Mouse (Mus musculus) limb, embryonic 12.5 days (tissue): ENCODE measurements around the gene Msh4. TPM values are rescaled to one million over a fixed set of nuclear protein-coding genes. Genes with fewer than 3 reads are reported as not detected.
A peak's percentile ranks its signal among the peaks of the same experiment; 100 is the strongest.

ENCODE experiments used
- ATAC-seq: fragments of 200-750 bp; cut with Nextera tagmentation; 2 replicates; pipeline ENCODE4 v1.8.0; 2017; ENCODE audit warnings: low read depth, moderate TSS enrichment; ENCODE audit not compliant: insufficient number of reproducible peaks, insufficient read depth, low FRiP score, low TSS enrichment
- H3K27ac ChIP-seq: fragments of 300-500 bp; sonication (generic); 2 replicates; pipeline ENCODE4 v1.5.1; 2016; ENCODE audit warnings: mild to moderate bottlenecking, moderate library complexity
- H3K27me3 ChIP-seq: fragments of 300-500 bp; sonication (generic); 2 replicates; pipeline ENCODE4 v1.6.1; 2016; ENCODE audit warnings: mild to moderate bottlenecking, moderate library complexity
- H3K36me3 ChIP-seq: fragments of 300-500 bp; sonication (generic); 2 replicates; pipeline ENCODE4 v1.6.1; 2016; ENCODE audit warnings: mild to moderate bottlenecking, moderate library complexity
- H3K4me1 ChIP-seq: fragments of 300-500 bp; sonication (generic); replicated peaks from 2 replicates; pipeline ENCODE4 v1.6.1; 2016
- H3K4me2 ChIP-seq: fragments of 300-500 bp; sonication (generic); 2 replicates; pipeline ENCODE4 v1.6.1; 2016; ENCODE audit warnings: mild to moderate bottlenecking, moderate library complexity
- H3K4me3 ChIP-seq: fragments of 300-500 bp; sonication (generic); replicated peaks from 2 replicates; pipeline ENCODE4 v1.5.1; 2016; ENCODE audit warnings: mild to moderate bottlenecking
- H3K9ac ChIP-seq: fragments of 300-500 bp; sonication (generic); replicated peaks from 2 replicates; pipeline ENCODE4 v1.6.1; 2016; ENCODE audit warnings: mild to moderate bottlenecking, moderate library complexity
- H3K9me3 ChIP-seq: fragments of 300-500 bp; sonication (generic); 2 replicates; pipeline ENCODE4 v1.6.1; 2016; ENCODE audit warnings: mild to moderate bottlenecking, moderate library complexity
- WGBS: fragments of 180-500 bp; shearing (Covaris S2); methylation state at CpG from one replicate; pipeline ENCODE4 v1.1.7; 2016; 5-methylcytosine and 5-hydroxymethylcytosine counted together
- polyA plus RNA-seq: library from polyadenylated mRNA; unstranded; fragments of >200 nt; fragmentation: Nextera tagmentation; extraction: Ambion mirVana; gene quantifications from 2 replicates; pipeline ENCODE4 v1.2.1, GENCODE M21; 2016

Msh4 gene
- polyA plus RNA-seq, 1 experiment from 2014 or later = 0.15 TPM

DNA sequence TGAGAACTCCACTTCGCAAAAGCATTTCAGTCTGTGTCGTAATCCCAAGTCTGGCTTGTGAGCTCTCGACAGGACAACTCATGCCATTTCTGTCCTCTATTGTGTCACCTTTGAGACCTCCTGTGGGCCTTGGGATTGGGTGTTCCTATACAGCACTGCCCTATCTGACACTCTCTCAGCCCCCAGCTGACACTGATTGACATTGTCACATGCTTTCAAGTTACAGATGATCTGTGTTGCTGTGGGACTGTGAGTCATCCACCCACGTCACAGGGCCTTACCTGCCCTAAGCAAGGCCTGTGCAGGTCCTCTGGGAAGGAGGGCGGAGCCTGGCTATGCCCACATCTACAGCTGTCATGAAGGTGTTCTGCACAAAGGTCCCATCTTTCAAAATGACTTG, 26.5 kb upstream of the Msh4 start:
- no peak overlapping the region for H3K27ac ChIP-seq
- peaks cover 85% of the 10 kb centered on the region for H3K36me3 ChIP-seq
- 94% methylated on average over 5 of the region's 5 CpGs for WGBS
- no peak overlapping the region for H3K4me2 ChIP-seq
- no peak for ATAC-seq
- H3K9me3 ChIP-seq = no peaks in the 10 kb centered on the region
- H3K4me3 ChIP-seq = no peak overlapping the region
- H3K4me1 ChIP-seq = no peaks in the 10 kb centered on the region
- H3K27me3 ChIP-seq = no peaks in the 10 kb centered on the region
- H3K9ac ChIP-seq = no peak overlapping the region

DNA sequence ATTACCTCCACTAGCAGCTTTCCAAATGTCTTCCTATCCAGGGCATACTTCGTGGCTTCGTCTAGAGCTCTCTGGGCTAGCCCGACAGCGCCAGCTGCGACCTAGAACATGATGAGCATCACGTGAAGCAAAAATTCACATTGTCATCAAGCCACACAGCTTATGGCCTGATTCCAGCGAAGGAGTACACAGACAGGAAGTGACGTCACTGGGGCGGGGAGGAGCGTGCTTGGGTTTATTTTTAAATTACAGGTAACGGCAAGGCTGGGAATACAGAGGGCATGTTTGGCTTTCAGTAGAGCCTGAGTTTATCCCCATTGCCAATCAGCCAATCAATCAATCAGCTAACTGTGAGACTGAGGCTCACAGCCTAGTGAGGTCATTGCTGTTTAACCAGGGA, 23.6 kb upstream of the Msh4 start:
- ATAC-seq = no peak
- Histone ChIP-seq H3K27ac (no peak overlapping the region), H3K9me3 (no peaks in the 10 kb centered on the region), H3K36me3 (peaks cover 80% of the 10 kb centered on the region), H3K9ac (no peak overlapping the region), H3K27me3 (no peaks in the 10 kb centered on the region), H3K4me2 (no peak overlapping the region), H3K4me1 (no peaks in the 10 kb centered on the region), H3K4me3 (no peak overlapping the region)
- WGBS = 93% methylated on average over 11 of the region's 11 CpGs

DNA sequence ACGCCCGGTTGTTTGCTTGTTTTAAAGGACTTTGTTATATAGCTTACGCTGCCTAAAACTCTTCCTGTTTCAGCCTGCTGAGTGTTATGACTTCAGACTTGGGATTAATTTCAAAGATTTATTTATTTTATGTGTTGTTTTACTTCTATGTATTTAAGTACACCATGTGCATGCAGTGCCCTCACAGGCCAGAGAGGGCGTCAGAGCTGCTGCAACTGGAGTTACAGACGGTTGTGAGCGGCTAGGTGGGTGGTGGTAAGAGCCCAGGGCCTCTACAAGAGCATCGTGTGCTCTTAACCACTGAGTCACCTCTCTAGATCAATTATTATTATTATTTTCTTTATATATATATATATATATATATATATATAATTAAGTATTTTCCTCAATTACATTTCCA, 20.4 kb upstream of the Msh4 start:
- WGBS = 93% methylated on average over 7 of the region's 7 CpGs
- H3K36me3 ChIP-seq = peaks cover 75% of the 10 kb centered on the region
- H3K9me3 ChIP-seq = no peaks in the 10 kb centered on the region
- no peaks in the 10 kb centered on the region for H3K4me1 ChIP-seq
- H3K27me3 ChIP-seq = no peaks in the 10 kb centered on the region
- no peak overlapping the region for H3K27ac ChIP-seq
- no peak overlapping the region for H3K4me3 ChIP-seq
- no peak for ATAC-seq
- H3K9ac ChIP-seq = no peak overlapping the region
- H3K4me2 ChIP-seq = no peak overlapping the region

DNA sequence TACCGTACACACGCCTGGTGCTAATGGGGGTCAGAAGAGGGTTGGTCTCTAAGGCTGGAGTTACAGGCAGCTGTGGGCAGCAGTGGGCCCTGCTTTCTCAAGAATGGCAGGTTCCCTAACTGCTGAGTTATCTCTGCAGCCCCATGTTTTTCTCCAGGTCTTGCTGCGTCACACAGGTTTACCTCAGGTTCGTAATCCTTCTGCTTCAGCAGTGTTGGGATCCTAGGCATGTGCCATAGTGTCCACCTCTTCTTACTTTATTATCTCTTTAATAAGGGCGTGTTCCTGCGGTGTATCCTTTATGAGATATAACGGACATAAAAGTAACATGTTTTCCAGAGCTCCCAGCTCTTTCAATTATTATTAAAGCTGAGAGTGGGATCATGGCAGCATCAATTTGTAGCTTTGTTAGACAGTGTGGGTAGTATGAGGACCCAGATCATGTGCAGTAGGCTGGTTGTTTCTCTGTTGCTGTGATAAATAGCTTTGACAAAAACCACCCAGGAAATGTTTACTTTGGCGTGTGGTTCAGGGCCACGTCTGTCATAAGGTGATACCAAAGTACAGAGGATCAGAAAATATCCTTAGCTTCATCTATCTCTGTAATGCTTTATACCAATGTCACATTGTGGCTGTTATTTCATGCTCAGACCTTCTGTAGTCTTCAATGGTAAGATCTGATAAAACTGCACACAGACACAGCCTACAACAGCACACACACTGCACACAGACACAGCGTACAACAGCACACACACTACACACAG, 15.4 kb upstream of the Msh4 start:
- H3K4me3 ChIP-seq = no peak overlapping the region
- H3K9ac ChIP-seq = no peak overlapping the region
- no peaks in the 10 kb centered on the region for H3K4me1 ChIP-seq
- H3K4me2 ChIP-seq = no peak overlapping the region
- WGBS = 93% methylated on average over 10 of the region's 10 CpGs
- peaks cover 40% of the 10 kb centered on the region for H3K36me3 ChIP-seq
- no peak overlapping the region for H3K27ac ChIP-seq
- no peaks in the 10 kb centered on the region for H3K9me3 ChIP-seq
- no peak for ATAC-seq
- H3K27me3 ChIP-seq = no peaks in the 10 kb centered on the region

DNA sequence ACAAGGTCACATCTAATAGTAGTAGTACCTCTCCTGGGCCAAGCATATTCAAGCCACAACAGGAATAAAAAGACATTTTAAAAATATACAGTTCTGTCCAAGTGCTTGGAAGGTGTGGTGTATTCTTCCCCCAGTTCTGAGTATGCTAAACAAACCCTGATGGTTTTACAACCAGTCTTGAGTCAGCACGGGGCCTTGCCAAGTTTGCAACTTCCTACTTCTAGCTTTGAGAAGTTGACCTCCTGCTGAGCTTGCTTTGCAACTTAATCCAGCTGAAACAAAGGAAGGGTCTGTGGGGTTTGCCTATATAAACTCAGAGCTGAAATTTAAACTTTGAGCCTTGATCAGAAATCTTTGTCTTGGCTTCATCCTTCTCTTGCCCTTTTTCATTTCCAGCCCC, 11.3 kb upstream of the Msh4 start:
- no peaks in the 10 kb centered on the region for H3K27me3 ChIP-seq
- 0% methylated on average over 1 of the region's 1 CpGs for WGBS
- H3K4me1 ChIP-seq = peaks cover 8% of the 10 kb centered on the region; the same call in 1 of the 2 replicates
- no peak overlapping the region for H3K4me3 ChIP-seq
- H3K4me2 ChIP-seq = no peak overlapping the region
- no peak overlapping the region for H3K27ac ChIP-seq
- no peak for ATAC-seq
- H3K9me3 ChIP-seq = no peaks in the 10 kb centered on the region
- H3K36me3 ChIP-seq = peaks cover 12% of the 10 kb centered on the region
- H3K9ac ChIP-seq = no peak overlapping the region

DNA sequence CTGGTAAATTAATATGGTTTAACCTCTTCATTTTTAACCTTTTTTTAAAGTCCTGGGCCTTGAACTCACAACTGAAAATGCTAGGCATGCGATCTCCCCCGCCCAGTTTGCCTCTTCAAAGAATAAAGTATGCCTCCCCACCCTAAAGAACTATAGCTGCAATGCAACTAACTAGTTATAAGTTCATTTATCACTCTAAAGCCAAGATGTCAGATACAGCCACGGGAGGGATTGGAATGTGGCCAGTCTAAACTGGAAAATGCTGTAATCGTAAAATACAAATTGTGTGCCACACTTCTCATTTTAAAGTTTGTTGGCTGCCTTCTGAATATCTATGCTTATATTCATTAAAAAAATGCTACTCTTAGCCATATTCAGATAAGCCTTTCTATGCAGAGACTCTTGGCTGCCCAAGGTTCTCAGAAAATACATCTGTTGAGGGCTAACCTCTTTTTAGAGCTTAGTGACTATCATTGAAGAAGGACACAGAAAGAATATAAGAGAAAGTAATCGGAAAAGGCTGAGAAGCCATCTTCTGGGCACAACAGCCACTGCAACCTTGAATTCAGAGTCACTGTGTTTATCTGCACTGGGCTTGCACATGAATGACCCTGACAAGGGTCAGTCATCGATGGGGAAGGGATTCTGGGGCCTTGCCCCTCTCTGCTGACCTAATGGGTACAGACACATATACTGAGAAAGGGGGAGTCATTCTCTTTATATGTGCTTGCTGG, 7.7 kb upstream of the Msh4 start:
- Histone ChIP-seq H3K4me3 (peak overlapping the region; percentile 80), H3K4me2 (peak overlapping the region; percentile 91), H3K27me3 (no peaks in the 10 kb centered on the region), H3K36me3 (peaks cover 30% of the 10 kb centered on the region), H3K4me1 (peaks cover 40% of the 10 kb centered on the region), H3K9ac (peak overlapping the region; percentile 95; the same call in 1 of the 2 replicates), H3K9me3 (no peaks in the 10 kb centered on the region), H3K27ac (peak overlapping the region; percentile 92; the same call in 1 of the 2 replicates)
- 51% methylated on average over 6 of the region's 6 CpGs for WGBS
- ATAC-seq = no peak

DNA sequence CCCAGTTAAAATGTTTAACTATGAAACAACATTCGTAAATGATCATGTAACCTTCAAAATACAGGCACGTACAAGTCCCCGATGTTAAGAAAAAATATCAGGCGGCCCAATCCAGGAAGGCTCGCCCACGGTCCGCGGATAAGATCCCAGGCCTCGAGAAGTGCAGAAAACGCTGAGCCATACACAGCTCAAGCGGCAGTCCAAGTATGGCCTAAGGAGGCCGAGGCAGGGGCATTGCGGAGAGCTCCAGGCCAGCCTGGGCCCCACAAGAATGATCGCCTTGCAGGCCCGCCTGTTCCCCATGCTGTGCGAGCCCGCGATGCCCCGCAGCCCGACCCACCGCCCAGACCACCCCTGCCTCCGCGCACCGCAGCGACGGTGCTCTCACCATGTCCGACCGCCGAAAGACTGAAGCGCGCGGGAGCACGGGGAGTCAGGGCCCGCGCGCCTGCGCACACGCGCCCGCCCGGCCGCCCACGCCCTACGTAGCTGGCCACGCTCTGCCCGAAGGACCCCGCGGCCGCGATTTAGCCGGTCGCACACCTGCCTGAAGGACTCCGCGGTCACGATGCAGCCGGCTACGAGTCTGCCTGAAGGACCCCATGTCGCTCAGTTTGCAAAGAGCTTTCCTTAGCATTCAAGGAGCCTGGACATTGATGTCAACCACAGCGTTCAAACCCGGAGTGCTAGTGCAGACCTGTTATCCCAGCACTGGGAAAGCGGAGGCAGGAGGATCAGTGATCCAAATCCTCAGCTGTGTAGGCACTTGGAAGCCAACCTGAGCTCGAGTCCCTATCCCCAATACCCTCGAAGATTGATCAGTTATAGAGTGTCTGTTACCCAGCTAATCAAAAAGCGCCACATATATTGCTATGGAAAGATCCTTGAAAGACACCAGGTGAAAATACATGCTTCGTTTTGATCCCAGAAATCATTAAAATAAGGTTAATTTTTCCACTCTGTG, 6.9 kb upstream of the Msh4 start, which contains the start of gene Rabggtb:
TSS of gene Rabggtb (minus strand) at position 464 of the 964 bp plus-strand sequence.
- Histone ChIP-seq H3K4me2 (peak within 1 kb of the TSS; percentile 91), H3K9me3 (no peaks in the 10 kb centered on the region), H3K27me3 (no peaks in the 10 kb centered on the region), H3K4me3 (peak within 1 kb of the TSS; percentile 80), H3K27ac (peak within 1 kb of the TSS; percentile 92), H3K36me3 (peaks cover 39% of the 10 kb centered on the region), H3K9ac (peak within 1 kb of the TSS; percentile 95), H3K4me1 (peaks cover 46% of the 10 kb centered on the region)
- peak; percentile 97 for ATAC-seq
- WGBS = under 1% methylated on average over 65 of the region's 65 CpGs

DNA sequence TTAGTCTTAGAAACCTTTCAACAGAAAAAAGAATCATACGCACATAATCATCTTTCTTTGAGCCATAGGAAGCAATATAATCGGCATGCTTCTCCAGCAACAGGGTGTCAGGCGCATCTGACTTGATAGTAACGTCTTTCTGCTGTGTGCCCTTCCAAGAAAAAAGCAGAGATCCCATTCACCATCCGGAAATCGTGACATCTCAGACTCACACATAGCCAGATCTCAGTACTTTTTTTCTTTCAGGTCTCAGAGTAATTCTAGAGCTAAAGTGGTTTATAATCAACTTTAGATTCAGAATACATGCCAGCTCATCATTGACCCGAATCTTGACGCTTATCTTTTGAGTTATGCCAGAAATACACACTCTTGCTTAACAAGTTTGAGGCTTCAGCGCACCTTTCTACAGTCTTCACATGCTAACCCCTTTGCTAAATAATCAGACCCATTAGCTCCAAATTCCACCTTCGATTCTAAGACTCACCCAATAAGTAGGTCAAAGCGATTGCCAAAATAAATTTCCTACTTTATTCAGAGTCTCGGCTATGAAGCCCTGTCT, 6.0 kb upstream of the Msh4 start:
- Histone ChIP-seq H3K4me1 (peaks cover 46% of the 10 kb centered on the region), H3K9me3 (no peaks in the 10 kb centered on the region), H3K27ac (peak overlapping the region; percentile 92), H3K4me3 (peak overlapping the region; percentile 80), H3K4me2 (peak overlapping the region; percentile 91), H3K9ac (peak overlapping the region; percentile 95), H3K36me3 (peaks cover 47% of the 10 kb centered on the region), H3K27me3 (no peaks in the 10 kb centered on the region)
- no peak for ATAC-seq
- 5% methylated on average over 12 of the region's 12 CpGs for WGBS

DNA sequence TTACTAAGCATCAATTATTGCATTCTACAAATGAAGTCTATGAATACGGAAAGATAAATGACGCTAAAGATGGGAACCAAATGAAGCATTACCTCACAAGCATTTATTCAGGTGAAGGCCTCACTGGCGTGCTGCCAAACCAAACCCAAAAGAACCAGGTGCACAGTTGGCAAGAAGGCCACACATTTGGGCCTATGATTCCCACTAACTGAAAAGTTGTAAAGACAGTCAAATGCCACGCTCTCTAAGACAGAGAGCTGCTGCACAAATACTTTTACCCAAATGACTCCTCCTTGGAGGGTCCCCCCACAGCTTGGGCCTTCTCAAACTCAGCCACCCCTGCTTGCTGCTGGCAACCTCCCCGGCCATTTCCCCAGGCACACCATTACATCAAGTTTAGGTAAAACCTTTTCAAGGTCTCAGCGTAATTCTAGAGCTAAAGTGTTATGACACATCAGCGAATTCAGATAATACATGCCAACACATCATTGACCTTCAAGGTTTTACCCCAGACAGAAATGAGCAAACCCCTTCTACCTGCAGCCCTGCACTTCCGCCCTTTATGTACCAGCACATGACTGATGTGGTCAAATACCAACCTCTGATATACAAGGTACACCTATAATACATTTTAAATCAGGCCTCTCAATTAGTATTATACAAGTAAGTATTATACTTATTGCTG, 5.4 kb upstream of the Msh4 start:
- no peaks in the 10 kb centered on the region for H3K27me3 ChIP-seq
- H3K9me3 ChIP-seq = no peaks in the 10 kb centered on the region
- H3K4me1 ChIP-seq = peaks cover 46% of the 10 kb centered on the region
- peaks cover 53% of the 10 kb centered on the region for H3K36me3 ChIP-seq
- WGBS = 52% methylated on average over 8 of the region's 8 CpGs
- peak overlapping the region; percentile 80 for H3K4me3 ChIP-seq
- H3K9ac ChIP-seq = peak overlapping the region; percentile 95
- ATAC-seq = no peak
- peak overlapping the region; percentile 91 for H3K4me2 ChIP-seq
- H3K27ac ChIP-seq = 0 out of 2 replicates have a peak overlapping the region, but pooled peaks have one; percentile 35

DNA sequence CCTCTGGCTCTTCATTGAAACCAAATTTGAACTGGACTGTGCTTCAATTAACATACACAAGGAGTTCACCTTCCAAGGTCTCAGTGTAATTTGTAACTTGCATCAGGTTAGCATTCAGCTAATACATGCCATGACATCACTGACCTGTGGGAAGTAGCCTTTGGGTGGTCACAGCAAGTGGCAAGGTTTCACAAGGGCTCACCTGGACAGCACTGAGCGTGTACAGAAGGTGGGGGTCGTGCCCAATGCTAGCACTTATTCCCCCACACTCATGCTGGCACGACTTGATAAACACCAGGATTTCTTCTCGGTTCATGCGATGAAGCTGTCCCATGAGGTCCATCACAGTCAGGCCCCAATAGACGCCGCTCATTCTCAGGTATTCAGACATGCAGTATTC, 4.6 kb upstream of the Msh4 start:
- no peaks in the 10 kb centered on the region for H3K9me3 ChIP-seq
- H3K4me3 ChIP-seq = peak overlapping the region; percentile 80
- 75% methylated on average over 7 of the region's 7 CpGs for WGBS
- no peak overlapping the region; the same call in 1 of the 2 replicates for H3K9ac ChIP-seq
- no peak for ATAC-seq
- peaks cover 62% of the 10 kb centered on the region for H3K36me3 ChIP-seq
- H3K27ac ChIP-seq = no peak overlapping the region
- H3K27me3 ChIP-seq = no peaks in the 10 kb centered on the region
- peak overlapping the region; percentile 91 for H3K4me2 ChIP-seq
- H3K4me1 ChIP-seq = peaks cover 46% of the 10 kb centered on the region
